Mouse (Mus musculus) ovary, postnatal 36 days (tissue): ENCODE measurements around the gene Calcr.
"Not testable (repeated sequence)": the region's sequence is repeated elsewhere in the genome, so short reads cannot be mapped to it uniquely, and the experiment has no call there.

Source experiments
- DNase-seq: peaks from one replicate; pipeline ENCODE4 v3.0.0; 2022; ENCODE audit warnings: low spot score, mixed read lengths

Calcr gene

DNA sequence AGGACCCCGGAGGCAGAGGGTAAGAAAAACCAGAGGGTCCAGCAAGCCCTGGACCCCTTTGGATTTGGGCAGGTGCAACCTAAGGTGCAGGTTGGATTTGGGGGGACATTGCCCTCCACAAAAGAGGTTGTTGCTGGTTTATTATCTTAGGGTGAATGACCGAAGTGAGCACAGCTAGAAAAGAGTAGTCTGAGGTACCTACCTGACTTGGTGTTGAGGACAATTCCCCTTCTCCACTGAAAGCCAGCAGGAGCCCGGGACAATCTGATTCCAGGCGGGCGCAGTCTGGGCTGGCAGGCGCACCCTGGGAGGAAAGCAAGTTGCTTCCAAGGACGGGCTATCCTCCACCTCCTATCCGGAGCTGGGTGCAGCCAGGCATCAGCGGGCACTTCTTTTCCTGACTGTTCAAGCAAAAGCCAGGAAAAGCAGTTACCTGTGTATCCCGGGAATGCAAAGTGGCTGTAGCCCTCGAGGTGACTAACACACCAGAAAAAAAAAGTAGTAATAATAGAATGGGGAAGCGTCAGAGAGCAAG, at the start of gene Calcr:
Gene Calcr, minus strand, starts transcription at position 485 of the 535 bp plus-strand sequence.
- DNase-seq: no peak

DNA sequence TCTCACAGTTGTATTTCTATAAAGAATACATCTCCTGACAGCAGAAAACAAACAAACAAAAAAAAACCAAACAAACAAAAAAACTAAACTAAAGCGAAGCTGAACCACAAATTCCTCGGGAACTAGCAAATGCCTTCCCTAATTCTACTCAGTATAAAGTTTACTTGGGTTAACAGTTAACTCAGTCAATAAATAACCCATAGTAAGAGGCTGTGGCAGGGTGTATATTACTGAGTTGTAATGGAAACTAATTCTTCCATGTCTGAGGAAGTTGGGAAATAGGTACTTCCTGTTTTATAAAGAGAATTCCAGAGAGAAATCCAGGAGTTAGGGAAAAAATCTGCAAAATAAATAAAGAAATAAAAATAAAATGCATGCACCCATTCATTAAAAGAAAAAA, 3.0 kb upstream of the Calcr start:
- no peak for DNase-seq

DNA sequence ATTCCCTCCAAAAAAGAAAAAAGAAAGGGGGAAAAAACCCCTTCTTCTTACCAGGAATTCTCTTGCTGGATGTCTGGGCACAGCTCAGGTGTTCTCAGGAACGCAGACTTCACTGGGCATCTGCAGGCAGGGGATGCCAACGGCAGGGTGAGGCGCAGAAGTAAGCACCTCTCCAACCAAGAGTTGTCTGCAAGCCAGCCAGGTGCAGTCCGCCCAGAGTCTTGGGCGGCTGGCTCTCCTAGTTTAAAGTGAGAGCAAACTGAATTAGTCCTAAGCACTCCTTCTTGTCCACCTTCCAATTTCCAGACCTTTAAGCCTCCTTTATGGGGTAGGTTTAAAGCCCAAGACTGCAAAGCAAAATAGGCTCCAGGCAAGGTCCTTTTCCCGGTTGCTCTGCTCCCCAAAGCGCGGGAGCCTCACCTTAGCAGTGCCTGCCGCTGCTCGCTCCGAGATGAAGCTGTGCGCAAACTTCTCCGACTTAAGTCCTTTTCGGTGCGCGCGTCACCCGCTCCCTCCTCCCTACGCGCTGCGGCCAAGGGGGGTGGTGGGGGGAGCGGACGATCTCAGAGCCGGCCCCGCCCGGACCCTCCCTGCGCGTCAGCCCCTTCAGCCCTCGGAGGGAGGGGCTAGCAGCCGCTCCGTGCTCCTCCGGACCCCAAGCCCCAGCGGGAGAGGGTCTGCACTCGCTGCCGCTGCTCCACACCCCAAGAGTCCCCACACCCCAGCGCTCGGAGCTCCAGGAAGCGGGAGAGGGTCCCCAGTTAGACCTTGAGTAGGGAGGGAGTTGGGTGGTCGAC, 1.1 kb downstream of the Calcr start:
- DNase-seq: no peak

DNA sequence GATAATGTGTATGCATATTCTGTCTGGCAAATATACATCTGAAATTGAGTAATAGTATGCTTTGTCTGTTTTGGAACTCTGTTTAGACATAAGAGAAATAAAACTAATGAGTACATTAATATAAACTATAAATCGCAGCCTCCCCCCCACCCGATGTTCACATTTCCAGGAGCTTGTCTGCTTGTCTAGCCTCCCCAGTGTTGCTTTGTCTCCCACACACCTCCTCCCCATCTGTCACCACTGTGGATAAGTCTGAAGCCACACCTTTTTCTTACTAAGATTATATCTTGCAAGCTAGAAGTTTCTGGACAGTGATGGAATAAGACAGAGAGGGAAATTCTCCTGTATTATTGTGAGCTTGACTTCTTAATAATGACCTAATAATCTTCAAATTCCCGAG, 12.9 kb downstream of the Calcr start:
- no peak for DNase-seq

DNA sequence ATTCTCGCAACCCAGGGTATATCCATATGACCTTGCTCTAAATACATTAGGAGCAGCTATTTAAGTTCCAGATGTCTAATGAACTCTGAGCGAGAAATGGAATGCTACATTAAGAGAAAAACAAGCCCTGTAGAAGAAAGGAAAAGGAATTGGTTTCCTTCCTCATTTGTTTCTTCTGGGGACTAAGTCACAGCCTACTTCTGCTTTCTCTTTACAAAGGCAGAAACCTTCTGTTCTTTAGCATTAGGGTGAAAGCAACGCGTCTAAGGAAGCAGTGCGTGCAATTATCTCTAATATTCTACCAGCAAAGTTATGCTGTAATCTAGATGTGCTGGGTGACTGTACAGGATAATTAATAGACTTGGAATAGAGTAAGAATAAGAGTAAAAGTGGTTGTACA, 14.9 kb downstream of the Calcr start:
- no peak for DNase-seq

DNA sequence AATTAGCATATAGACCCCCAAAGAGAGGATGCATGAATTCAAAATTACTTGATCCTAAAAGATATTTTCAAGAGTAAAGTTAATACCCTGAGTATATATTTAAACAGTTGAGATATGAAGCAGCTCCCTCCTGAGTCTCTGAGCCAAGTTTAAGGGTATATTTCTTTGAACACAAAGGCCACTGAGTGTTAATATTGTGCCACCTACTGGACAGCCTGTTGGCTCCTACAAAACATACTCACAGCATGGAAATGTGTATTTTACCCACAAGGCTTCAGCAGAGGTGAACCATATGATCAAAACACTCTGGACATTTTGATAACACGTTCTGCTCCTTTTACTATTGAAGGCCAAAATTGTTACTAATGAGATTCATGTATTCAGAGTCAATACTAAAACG, 19.0 kb downstream of the Calcr start:
- DNase-seq: no peak

DNA sequence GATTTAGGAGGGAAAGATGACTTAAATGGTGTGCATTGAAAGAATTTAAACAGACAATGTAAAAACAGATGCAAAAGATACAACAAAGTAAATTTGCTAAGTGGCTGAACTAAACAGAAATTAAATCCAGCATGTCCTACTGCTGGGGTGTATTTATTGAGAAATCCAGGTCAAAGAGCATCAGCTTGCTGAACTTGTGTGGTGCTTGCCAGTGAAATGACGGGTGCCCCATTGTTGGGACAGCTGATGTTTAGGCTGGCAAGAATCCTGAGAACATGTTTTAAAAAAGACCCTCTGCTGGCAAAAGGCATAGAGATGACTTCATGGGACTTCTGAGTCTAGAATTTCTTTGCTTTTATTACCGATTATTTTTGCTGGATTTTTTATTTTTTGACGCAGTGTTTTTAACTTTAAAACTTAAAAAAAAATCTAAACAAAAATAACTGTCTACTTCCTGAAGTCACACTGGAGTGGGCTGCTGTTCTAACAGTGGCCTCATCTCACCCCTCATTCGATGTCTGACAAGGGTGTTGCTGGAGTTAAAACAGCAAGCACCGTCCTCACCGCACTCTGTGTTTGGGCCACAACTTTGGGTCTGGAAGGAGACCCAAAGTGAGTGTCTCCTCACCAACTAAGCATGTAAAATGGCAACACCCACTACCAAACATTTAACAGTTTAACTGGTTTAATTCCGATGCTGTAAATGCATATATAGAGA, 22.4 kb downstream of the Calcr start:
- DNase-seq: no peak

DNA sequence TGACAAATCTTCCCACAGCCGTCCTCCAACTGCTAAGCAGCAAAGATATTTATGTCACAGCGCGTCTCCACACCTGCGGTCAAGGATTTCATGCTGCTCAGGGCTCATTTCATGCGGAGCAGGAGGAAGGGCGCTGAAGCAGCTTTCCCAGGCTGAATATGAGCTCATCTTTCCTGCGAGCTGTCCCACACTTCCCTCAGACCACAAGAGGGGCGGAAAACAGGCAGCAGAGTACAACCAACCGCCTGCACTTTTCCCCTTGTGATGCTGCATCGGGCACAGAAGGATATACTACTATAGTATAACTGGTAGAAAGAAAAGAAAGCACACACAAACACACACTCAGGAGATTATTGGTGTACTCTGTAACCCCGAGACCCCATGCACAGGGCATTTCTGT, 23.2 kb downstream of the Calcr start:
- DNase-seq: no peak

DNA sequence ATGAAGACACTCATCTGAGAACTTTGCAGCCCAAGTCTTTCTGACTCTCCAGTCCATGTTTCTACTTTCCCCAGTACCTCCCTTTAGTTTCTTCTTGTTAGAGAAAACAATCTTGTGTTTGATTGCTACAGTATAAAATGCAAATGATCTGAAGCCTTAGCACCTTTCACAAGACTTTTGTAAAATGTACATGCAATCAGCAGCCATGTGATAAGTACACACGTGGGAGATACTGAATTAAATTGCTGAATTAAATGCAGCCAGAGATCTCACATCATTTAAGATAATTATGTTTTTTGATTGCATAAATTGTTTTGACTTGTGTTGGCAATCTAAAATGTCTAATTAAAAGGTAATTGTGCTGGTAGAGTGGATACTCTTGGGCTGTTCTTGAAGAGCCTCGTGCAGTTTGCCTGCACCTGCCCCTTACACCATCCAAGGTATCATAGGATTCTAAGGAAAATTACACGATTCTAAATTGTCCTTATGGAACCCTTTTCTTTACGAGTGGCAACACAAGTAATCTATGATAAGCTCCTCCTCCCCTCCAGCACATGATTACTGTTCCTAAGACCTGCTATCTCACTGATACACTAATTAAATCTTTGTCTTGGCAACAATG, 34.2 kb downstream of the Calcr start:
- DNase-seq: no peak

DNA sequence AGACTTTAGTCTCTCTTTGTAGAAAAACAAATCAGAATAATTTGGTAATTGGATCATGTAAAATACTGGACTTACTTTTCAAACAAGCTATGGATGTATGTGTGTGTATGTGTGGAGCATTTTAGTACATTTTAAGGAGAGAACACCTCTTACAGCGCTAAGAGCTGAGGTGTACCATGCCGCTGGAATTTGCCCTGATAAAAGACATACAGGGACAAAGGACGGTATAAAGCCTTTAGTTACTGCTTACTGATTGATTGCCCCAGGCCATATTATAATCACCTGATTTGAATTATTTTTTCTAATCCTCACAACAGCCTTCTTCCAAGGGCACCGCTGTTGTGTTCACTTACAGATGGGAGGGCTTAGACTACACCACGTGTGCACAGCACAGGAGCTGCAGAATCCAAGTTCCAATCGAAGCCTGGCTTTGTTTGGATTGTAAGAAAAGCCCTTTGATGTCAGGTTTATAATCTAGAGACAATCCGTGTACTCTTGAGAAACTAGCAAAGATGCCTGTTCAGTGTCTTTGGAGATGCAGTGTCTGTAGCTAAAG, 76.3 kb downstream of the Calcr start:
- no peak for DNase-seq

DNA sequence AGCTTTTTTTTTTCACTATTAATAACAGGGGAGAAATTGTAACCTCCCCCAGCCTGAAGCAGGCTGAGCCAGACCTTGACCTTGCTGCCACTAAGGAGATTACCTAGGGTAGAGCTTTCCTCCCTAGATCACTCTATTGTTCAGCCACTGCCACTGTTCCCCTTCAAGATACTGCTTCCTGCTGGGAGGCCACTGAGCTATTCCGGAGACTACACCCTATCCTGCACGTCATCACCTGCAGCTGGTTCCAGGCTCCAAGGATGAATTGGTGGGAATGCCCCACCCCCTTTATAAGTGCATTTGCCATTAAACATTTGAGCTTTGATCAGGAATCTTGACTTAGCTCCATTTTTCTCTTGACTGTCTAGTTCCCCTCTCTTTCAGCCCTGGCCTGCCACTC, 86.2 kb downstream of the Calcr start:
- not testable (repeated sequence) for DNase-seq

DNA sequence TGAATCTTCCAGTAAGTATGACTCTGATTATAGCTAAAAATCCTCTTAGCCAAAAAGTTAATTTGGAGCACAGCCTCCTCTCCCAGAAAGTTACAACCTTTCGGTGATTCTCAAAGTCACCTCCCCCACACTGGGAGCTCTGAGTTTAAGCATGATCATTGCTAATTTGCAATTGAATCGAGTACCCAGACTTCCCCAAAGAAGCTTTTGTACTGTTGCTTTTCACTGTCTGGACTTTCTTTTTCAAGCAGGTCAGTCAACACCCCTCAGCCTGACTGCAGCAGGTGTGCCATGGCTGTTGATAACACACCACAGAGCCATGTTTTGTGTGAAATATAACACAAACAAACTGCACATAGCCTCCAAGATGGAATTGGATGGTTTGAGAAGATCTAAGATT, 86.7 kb downstream of the Calcr start:
- no peak for DNase-seq

DNA sequence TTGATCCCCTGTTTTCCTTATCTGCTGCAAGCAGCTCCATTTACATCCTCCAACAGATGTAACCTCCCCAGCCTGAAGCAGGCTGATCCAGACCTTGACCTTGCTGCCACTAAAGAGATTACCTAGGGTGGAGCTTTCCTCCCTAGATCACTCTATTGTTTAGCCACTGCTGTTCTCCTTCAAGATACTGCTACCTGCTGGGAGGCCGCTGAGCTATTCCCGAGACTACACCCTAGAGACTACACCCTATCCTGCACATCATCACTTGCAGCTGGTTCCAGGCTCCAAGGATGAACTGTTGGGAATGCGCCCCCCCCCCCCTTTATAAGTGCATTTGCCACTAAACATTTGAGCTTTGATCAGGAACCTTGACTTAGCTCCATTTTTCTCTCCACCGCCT, 92.6 kb downstream of the Calcr start:
- DNase-seq: not testable (repeated sequence)

DNA sequence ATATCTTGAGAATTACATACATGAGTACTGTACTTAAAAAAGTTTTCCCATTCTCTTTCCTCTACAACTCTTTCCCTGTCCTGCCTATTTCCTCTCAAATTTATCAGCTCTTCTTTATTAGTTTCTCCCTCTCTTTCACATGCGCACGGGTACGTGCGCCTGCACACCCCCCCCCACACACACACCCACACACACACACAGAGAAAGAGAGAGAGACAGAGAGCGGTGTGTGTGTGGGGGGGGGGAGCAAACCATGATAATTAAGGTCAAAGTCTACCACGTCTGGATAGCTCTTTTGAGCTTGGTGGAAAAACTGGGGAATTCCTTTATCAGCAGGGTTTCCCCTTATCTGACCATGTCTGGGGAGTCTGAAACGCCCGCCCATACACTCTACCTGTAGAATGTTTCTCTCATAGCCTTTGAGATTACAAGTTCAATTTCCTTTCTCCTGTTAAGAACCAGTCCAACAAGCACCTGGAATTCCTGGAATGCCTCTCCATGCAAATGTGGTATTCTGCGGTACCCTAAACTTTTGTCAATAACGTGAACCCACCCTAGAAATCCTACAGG, 100.3 kb downstream of the Calcr start:
- DNase-seq: no peak

DNA sequence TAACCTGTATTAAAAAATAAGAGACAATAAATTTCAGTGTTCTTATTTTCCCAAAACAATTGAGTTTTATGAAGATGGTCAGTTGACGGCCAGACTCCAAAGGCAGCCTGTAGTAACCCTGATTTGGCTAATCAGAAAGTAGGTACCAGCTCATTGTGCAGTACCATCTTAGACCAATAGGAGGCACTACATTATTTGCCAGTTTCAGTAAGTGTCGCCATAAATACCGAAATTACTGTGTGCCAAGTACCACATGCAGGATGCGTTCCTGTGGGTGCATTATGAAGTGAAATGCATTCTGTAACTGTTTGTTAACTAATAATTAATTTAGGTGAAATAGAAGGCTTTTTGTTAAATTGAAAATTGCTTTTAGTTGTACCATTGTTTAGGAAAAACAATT, 106.1 kb downstream of the Calcr start:
- DNase-seq: no peak
